Mouse (Mus musculus) lung, postnatal 0 days (tissue): ENCODE measurements around the gene Pptc7.

Experiments
- CTCF ChIP-seq: IDR thresholded peaks from 2 replicates; pipeline ENCODE4 v1.5.1; 2016; ENCODE audit warnings: antibody characterized with exemption, mild to moderate bottlenecking
- EP300 ChIP-seq: IDR thresholded peaks from 2 replicates; pipeline ENCODE4 v1.6.1; 2016; ENCODE audit warnings: antibody characterized with exemption, mild to moderate bottlenecking, control low read depth

DNA sequence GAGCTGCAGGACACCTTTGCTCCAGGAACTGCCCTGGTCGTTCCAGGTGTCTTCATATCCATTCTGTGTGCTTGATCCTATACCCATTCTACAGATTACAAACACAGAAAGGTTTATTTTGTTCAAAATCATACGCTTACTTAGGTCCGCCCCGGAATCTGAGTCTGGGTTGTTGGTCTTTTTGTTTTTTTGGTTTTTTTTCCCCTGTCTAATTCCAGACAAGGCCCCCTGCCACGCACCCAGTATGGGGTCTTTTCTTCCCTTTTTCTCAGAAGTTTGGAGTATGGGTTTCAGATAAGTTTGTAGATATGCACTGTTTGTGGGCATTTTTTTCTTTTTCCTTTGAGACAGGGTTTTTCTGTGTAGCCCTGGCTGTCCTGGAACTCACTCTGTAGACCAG lies 88.7 kb downstream of the Pptc7 start:
- no peak for TF ChIP-seq CTCF
- TF ChIP-seq EP300: no peak
